Comparison of ENCODE assay signal across 12 mouse cellular contexts in genomic region chr9:67191488-67192331, GRCm38 (mm10).
DNase-seq lines count a peak whose midpoint lies in the region; ATAC-seq and TF ChIP-seq lines count a peak whose summit lies in the region.
"Had no signal": no experiment of that assay in that cellular context is flagged by ENCODE, and none has a peak within 500 bp of the region (broad histone marks: within the 10 kb centered on the region; RNA-seq: fewer than 3 reads in every experiment).

No protein-coding gene starts in this region.

- H3K9ac ChIP-seq in heart, embryonic 13.5 days: peak overlapping the region; percentile 66
- H3K9ac ChIP-seq in limb, embryonic 13.5 days: 0 out of 2 replicates have a peak overlapping the region, but pooled peaks have one; percentile 8
- H3K9ac ChIP-seq: forebrain, embryonic 15.5 days had no signal

- H3K27ac ChIP-seq in embryonic fibroblast, embryonic 13.5 days (ENCODE audit: insufficient read depth, low read length): peak overlapping the region; percentile 35; the same call in 1 of the 2 replicates
- H3K27ac ChIP-seq in heart, embryonic 13.5 days (replicated peaks): peak overlapping the region; percentile 93
- no peak overlapping the region for H3K27ac ChIP-seq in limb, embryonic 13.5 days
- no peak overlapping the region for H3K27ac ChIP-seq in hindbrain, embryonic 10.5 days
- H3K27ac ChIP-seq: forebrain, embryonic 15.5 days had no signal

- no peak overlapping the region for H3K4me3 ChIP-seq in embryonic fibroblast, embryonic 13.5 days (ENCODE audit: insufficient read depth, low read length)
- H3K4me3 ChIP-seq in heart, embryonic 13.5 days: peak overlapping the region; percentile 11; the same call in 1 of the 2 replicates
- no peak overlapping the region for H3K4me3 ChIP-seq in limb, embryonic 13.5 days
- H3K4me3 ChIP-seq in hindbrain, embryonic 10.5 days: no peak overlapping the region
- H3K4me3 ChIP-seq: forebrain, embryonic 15.5 days had no signal

- peak; percentile 21 for DNase-seq in embryo, embryonic 10.5 days (ENCODE audit: low spot score)
- DNase-seq in embryo, embryonic 11 days: no peak
- no peak for DNase-seq in layer of hippocampus, adult 9-11 months
- DNase-seq in ovary, postnatal 10 days (ENCODE audit: low spot score): no peak
- DNase-seq in hindbrain, embryonic 10.5 days (ENCODE audit: low spot score): no peak
- DNase-seq: adrenal gland, postnatal 36 days; cerebellum, adult 9-11 months; spleen, adult 18-20 months had no signal

- peak overlapping the region; percentile 56 for H3K4me2 ChIP-seq in heart, embryonic 13.5 days
- H3K4me2 ChIP-seq in limb, embryonic 13.5 days (replicated peaks): no peak overlapping the region
- H3K4me2 ChIP-seq: forebrain, embryonic 15.5 days had no signal

- H3K27me3 ChIP-seq in heart, embryonic 13.5 days (replicated peaks): no peaks in the 10 kb centered on the region
- no peaks in the 10 kb centered on the region for H3K27me3 ChIP-seq in limb, embryonic 13.5 days
- H3K27me3 ChIP-seq in hindbrain, embryonic 10.5 days (ENCODE audit: insufficient read depth, poor library complexity, severe bottlenecking): no peaks in the 10 kb centered on the region
- H3K27me3 ChIP-seq: forebrain, embryonic 15.5 days had no signal

- ATAC-seq in heart, embryonic 13.5 days (ENCODE audit: extremely low read depth, insufficient number of reproducible peaks, low FRiP score, low TSS enrichment): no peak; the same call in 1 of the 2 replicates
- ATAC-seq in limb, embryonic 13.5 days (ENCODE audit: low FRiP score, low read depth): no peak
- ATAC-seq: forebrain, embryonic 15.5 days had no signal

- 28% methylated on average over 10 of the region's 10 CpGs for WGBS in heart, embryonic 13.5 days
- 47% methylated on average over 10 of the region's 10 CpGs for WGBS in limb, embryonic 13.5 days
- 66% methylated on average over 10 of the region's 10 CpGs for WGBS in hindbrain, embryonic 10.5 days

- TF ChIP-seq CTCF in embryonic fibroblast, embryonic 13.5 days (IDR thresholded peaks at IDR 0.05; ENCODE audit: borderline replicate concordance, insufficient read depth, low read length): no peak

- no peak for TF ChIP-seq POLR2A in embryonic fibroblast, embryonic 13.5 days (IDR thresholded peaks at IDR 0.05; ENCODE audit: low read depth, low read length)

- H3K36me3 ChIP-seq in heart, embryonic 13.5 days: no peaks in the 10 kb centered on the region
- H3K36me3 ChIP-seq in limb, embryonic 13.5 days: no peaks in the 10 kb centered on the region
- H3K36me3 ChIP-seq in hindbrain, embryonic 10.5 days: no peaks in the 10 kb centered on the region
- H3K36me3 ChIP-seq: forebrain, embryonic 15.5 days had no signal

- H3K9me3 ChIP-seq in heart, embryonic 13.5 days: 0 out of 2 replicates have a peak, but pooled peaks cover 4% of the 10 kb centered on the region
- H3K9me3 ChIP-seq in limb, embryonic 13.5 days: no peaks in the 10 kb centered on the region
- H3K9me3 ChIP-seq in hindbrain, embryonic 10.5 days: no peaks in the 10 kb centered on the region
- H3K9me3 ChIP-seq: forebrain, embryonic 15.5 days had no signal

- H3K4me1 ChIP-seq in embryonic fibroblast, embryonic 13.5 days (ENCODE audit: control insufficient read depth, insufficient read depth, low read length): peaks cover 5% of the 10 kb centered on the region; the same call in 1 of the 2 replicates
- H3K4me1 ChIP-seq in heart, embryonic 13.5 days: peaks cover 15% of the 10 kb centered on the region
- peaks cover 13% of the 10 kb centered on the region for H3K4me1 ChIP-seq in limb, embryonic 13.5 days
- peaks cover 11% of the 10 kb centered on the region for H3K4me1 ChIP-seq in hindbrain, embryonic 10.5 days (replicated peaks)
- H3K4me1 ChIP-seq: forebrain, embryonic 15.5 days had no signal

Comparison
In these comparisons a context has a peak if more than half of its experiments do, and no peak if none do; other contexts are left out.
1. H3K27ac ChIP-seq: peak in embryonic fibroblast, embryonic 13.5 days (single experiment) and heart, embryonic 13.5 days (single experiment); none in limb, embryonic 13.5 days (single experiment) and hindbrain, embryonic 10.5 days (single experiment).